21 mouse cellular contexts compared by ENCODE assay signal in genomic region chr8:100145411-100145810, GRCm38 (mm10).
"Had no signal": no experiment of that assay in that cellular context is flagged by ENCODE, and none has a peak within 500 bp of the region (broad histone marks: within the 10 kb centered on the region; RNA-seq: fewer than 3 reads in every experiment).

No protein-coding gene starts in this region.

- H3K4me2 ChIP-seq: lung, embryonic 15.5 days; midbrain, embryonic 12.5 days; neural tube, embryonic 13.5 days had no signal

- H3K27me3 ChIP-seq: lung, embryonic 15.5 days; megakaryocyte, embryonic 14.5 days; midbrain, embryonic 12.5 days; neural tube, embryonic 13.5 days had no signal

- H3K27ac ChIP-seq: lung, embryonic 15.5 days; macrophage; midbrain, embryonic 12.5 days; neural tube, embryonic 13.5 days had no signal

- ATAC-seq: liver, postnatal 0 days; lung, postnatal 0 days; midbrain, embryonic 16.5 days had no signal

- H3K4me3 ChIP-seq: lung, embryonic 15.5 days; megakaryocyte, embryonic 14.5 days; midbrain, embryonic 12.5 days; myocyte; neural tube, embryonic 13.5 days had no signal

- DNase-seq: liver, postnatal 0 days; lung, adult 2 months; lung, postnatal 14 days; lung, postnatal 36 days; midbrain, embryonic 14.5 days; retina, postnatal 1 day; right cerebral cortex, adult 18-20 months; right cerebral cortex, postnatal 25 days; right cerebral cortex, postnatal 4 days; spleen, adult 18-20 months; thymus, adult 18-20 months; thymus, postnatal 14 days; thymus, postnatal 36 days had no signal

- H3K9me3 ChIP-seq: lung, embryonic 15.5 days; midbrain, embryonic 12.5 days; neural tube, embryonic 13.5 days had no signal

- H3K36me3 ChIP-seq: lung, embryonic 15.5 days; midbrain, embryonic 12.5 days; neural tube, embryonic 13.5 days had no signal

- H3K9ac ChIP-seq: liver, postnatal 0 days; lung, embryonic 15.5 days; midbrain, embryonic 12.5 days; neural tube, embryonic 13.5 days had no signal

- H3K4me1 ChIP-seq: lung, embryonic 15.5 days; megakaryocyte, embryonic 14.5 days; midbrain, embryonic 12.5 days had no signal
